Mouse (Mus musculus) inflammation-experienced regulatory T-cells, adult 6 months (primary cell): ENCODE measurements around the gene Lfng. TPM values are rescaled to one million over a fixed set of nuclear protein-coding genes. Genes with fewer than 3 reads are reported as not detected.

Experiments used
- ATAC-seq: one replicate; pipeline ENCODE4 v1.8.0; 2017
- polyA plus RNA-seq, 3 experiments: library from polyadenylated mRNA; unstranded; fragments of 100-300 nt; shearing (Covaris generic); gene quantifications; one replicate each; pipeline ENCODE4 v1.2.1; 2017

The Lfng gene
- polyA plus RNA-seq, 3 experiments from 2014 or later: 16.8 to 44.8 (median 23.1) TPM

DNA sequence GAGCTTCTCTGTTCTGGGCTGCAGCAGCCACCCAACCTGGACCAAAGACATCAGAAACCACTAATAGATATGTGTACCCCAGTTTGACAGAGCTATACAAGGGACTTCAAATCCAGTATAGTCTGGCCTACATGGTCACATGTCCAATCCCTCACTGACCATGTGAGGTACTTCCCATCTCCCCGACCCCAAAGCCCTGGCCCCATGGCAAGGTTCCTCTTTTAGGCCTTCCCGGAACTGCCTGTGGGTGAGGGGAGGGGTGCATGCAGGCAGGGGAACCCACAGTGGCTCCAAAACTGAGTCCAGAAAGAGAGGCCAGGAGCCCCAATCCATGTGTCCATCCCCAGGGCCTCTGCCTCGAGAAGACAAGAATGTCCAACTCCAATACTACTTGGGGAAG lies 35.0 kb downstream of the Lfng start:
- no peak for ATAC-seq

DNA sequence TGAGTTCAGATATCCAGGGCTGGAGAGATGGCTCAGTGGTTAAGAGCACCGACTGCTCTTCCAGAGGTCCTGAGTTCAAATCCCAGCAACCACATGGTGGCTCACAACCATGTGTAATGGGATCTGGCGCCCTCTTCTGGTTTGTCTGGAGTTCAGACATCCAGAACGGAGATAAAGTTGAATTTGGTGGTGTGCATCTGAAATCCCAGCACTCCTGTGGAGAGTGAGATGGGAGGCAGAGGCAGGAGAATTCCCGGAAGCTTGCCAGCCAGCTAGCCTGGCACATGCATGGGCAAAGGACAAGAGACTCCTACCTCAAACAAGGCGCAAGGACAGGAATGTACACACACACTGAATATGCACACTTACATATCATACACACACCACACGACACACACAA lies 37.1 kb downstream of the Lfng start:
- no peak for ATAC-seq

DNA sequence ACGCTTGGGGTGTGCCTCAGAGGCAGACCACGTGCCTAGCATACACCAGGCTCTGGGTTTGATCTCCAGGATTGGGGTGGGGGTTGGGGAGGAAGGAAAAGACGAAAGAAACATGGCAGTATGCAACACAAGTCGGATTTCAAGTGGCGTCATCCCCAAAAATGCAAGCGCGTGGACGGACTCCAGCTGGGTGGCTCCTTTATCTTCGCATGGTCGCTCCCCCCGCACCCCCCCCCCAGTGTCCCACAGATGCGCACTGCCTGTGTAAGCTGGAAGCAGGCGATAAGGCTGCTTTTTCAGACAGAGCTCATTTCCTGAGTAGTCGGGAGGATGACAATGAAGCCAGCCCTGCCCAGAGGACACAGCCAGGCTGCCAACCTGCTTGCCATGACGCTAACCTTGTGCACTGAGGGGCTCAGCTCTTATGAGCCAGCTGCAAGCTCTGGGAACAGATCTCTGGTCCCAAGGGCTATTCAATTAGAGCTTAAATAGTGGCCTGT lies 37.6 kb downstream of the Lfng start:
- no peak for ATAC-seq

DNA sequence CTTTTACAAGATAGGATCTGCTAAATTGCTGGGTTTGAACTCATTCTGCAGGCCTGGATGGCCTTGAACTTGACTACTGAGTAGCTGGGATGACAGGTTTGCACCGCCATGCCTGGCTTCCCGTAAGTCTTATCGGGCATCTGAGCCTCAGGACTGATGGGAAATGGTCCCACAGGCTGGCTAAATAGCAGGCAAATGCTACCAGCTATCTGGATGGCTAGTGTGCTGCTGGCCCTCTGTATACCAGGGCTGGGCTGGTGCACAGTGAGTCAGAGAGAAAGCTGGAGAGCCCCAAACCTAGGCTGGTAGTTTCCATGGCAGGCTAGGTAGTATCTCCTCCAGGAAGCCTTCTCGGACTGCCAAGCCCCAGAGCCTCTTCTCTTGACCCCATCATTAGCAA lies 38.3 kb downstream of the Lfng start:
- ATAC-seq: no peak

DNA sequence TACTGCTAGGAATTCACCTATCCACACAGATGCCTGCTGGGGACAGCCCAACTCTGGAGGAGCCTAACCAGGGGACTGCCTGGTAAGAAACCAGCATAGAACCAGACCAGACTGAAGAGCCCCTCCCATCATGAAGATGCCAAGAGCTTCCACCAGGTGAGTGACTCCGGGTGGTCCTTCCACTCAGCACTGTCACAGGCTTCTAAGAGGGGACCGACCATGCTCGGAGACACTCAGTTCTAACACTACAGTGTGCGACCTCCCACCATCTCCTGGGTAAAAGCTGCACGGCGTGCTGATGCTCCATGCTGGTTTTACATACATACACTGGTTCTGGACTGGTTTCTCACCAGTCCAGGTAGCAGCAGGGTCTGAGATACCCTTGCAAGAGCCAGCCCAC lies 39.1 kb downstream of the Lfng start:
- no peak for ATAC-seq

DNA sequence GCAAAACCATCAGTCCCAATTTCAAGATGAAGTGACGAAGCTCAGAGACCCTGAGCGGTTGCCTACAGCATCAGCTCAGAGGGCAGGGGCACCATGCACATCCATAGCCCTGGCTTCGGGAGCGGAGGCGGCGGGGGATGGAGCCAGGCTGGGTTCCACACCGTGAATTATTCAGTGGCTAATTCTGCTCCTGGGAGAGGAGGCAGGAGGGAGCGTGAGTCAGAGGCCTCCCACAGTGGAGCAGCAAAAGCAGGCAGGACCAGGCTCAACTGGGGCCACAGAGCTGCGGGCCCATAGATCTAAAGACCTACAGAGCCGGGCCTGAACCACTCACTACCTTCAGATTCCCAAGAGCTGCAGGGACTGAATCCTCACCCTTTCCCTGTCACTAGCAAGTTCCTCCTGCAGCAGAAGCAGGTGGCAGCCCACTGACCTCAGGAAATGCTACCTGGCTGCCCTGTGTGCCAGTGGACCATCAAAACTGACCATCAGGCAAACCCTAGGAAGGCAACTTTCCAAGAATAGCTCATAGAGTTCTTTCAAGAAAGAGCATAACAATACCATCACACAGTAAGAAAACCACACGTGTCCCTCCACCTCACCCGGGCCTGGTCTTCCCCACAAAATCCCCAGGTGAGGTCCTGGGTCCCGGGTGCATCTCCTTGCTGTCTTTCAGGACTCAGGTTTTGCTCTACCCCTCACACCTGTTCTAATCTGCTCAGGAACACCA lies 40.1 kb downstream of the Lfng start:
- no peak for ATAC-seq

DNA sequence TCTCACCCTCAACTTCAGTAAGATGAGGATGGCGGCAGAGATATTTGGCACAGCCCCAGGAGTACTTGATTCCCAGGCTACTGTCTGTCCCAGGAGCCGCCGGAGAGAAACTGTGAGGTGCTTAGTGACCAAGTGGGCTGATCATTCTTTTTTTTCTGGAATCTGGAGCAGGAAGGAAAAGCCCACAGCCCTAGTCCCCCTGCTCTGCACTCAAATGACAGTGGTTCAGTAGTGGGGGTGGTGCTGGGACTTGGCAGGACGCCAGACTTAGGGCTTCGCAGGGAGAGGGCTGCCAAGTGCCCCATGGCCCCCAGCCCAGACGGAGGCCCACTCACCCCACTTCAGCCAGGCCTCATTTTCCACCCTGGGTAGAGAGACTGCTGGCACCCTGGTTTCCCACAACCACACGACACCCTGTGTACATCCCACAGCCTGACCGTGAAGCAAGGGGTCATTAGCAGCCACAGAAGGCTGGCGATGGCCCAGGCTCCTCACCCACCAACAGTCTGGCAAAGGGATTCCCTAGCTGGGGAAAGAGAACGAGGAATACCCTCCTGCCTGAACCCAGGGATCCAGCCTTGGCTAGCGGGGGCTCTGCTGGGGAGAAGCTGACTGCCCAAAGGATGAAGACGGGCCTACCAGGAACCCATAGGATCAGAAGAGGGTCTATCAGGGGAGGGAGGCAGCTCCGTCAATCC lies 40.9 kb downstream of the Lfng start:
- ATAC-seq: no peak

DNA sequence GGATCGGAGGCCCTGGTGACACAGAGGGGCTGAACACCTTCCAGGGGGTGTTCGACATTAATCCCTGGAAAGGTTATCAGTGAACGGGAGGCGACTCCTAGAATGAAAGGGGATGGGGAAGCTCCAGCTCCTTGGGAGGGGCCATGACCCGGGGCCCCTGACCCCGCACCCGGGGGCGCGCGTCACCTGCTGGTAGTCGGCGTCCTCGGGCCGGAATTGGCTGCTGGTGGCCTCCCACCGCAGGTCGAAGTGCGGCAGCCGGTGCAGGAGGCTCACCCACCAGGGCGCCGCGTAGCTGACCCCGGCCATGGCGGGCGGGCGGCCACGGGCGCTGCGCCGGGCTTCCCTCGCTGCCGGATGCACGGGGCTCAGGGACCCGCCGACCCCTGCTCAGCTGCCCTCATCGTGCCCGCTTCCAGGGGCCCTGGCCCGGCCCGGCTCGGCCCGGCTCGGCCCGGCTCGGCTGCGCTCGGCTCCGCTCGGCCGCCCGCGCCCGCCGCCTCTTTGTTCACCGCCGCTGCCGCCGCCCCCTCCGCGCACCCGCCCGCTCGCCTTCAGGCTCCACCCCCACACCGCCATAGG lies 41.5 kb downstream of the Lfng start, which contains the start of gene Ttyh3:
Gene Ttyh3, minus strand, starts transcription at position 513 of the 582 bp plus-strand sequence.
- peak; percentile 9 for ATAC-seq

DNA sequence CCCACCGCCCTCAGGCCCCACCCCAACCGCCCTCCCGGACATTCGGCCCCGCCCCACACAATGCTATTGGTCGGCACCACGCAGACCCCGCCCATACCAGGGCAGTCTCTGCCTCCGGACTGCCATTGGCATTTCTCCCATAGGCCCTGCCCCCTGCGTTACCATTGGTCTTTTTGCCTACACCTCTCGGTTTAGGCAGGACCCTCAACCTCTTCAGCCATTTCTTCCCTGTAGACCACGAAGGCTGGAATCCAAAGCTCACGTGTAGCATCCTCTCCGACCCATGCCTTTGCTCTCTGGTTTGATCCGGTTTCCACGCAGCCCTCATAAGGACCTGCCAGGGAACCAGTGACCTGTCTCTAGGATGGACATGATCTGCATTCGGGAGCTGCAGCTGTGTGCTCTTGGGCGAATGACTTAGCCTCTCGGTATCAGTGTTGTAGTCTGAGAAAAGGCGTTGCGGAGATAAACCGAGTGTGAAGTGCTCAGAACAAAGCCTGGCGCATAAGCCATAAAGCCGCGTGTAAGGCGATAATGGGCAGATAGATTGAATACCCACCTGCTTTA lies 42.1 kb downstream of the Lfng start:
- peak; percentile 93 for ATAC-seq

DNA sequence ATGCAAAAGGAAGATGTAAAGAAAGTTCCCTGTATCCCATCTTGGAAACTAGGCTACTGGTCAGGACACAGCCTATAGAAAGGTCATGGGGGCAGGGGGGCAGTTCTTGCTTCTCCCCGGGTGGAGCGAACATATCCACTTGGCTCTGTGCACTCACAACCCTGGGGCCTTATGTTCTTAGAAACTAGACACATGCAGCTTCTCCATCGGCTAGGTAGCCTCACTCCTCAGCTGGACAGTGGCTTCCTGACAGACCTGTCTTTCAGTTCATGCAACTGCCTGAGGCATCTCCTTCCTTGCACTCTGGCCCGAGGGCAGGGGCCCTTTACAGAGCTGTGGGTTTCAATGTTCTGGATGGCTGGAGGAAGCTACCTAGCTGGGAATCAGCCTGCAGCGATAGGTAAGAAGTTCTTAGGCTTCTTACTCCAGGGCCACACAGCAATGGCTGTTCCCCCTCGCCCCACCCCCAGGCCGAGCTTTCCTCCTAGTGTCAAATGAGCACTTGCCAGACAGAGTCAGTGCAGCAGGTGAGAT lies 42.8 kb downstream of the Lfng start:
- no peak for ATAC-seq

DNA sequence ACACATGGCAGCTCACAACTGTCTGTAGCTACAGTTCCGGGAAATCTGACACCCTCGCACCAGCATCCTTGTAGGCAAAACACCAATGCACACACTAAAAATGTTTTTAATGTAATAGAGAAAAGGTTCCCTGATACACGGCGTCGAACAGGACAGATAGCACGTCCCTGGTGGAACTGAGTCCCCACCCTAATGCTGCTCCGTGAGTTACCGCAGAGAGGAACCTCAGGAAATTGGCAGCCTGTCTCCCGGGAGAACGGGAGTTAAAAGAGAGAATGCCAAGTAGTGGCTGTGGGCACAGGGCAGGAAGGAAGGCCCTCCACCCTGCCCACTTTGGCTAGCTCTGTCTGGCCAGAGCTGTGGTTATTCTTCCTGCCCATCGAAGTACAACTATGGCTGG lies 44.1 kb downstream of the Lfng start:
- no peak for ATAC-seq

DNA sequence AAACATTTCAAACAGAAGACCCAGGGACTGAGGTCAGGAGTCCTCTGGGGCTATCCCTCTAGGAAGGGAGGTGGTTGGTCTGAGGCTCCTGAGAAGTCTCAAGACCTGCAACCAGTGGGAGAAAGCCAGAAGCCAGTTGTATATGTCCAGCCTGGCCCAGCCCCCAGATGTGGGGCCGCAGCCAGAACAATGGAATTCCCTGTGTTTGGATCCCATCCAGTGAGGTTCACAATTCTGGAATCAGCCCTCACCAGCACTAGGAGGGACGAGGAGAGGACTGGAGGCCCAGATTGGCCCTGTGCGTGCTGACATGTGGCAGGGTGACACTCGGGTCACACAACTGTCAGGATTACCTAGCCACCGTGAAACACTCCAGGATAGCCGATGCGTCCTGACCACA lies 45.5 kb downstream of the Lfng start:
- no peak for ATAC-seq

DNA sequence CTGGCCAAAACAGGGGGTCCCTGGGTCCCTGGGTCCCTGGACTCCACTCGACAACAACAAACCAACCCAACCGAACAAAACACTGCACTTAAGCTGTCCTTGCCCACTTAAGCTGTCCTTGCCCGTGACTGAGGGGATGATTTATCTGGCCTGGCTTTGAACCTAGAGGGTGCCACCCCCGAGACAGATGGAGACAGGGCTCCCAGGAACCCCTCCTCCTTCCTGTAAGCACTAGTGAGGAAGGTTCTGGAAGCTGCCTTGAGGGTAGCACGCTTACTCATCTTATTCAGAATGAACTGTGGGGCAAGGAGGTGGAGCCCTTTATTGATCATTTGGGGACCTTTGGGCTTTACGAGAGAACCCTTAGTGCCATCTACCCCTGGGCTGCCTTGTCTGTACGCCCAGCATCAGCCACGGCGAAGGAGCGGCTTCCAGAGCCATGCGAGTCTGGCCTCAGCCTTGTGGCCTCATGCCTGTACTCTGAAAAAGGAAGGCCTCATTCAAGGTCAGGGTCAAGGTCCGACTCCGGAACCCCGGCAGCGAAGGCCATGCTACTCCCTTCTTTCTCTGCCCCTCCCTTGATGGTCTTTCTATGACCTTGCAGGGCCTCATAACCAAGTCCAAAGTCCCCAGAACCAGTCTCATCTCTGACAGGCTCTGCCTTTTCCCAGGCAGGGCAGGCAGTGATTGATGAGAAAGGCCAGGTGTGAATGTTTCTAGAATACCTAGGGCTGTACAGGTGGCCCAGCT lies 47.2 kb downstream of the Lfng start:
- no peak for ATAC-seq

DNA sequence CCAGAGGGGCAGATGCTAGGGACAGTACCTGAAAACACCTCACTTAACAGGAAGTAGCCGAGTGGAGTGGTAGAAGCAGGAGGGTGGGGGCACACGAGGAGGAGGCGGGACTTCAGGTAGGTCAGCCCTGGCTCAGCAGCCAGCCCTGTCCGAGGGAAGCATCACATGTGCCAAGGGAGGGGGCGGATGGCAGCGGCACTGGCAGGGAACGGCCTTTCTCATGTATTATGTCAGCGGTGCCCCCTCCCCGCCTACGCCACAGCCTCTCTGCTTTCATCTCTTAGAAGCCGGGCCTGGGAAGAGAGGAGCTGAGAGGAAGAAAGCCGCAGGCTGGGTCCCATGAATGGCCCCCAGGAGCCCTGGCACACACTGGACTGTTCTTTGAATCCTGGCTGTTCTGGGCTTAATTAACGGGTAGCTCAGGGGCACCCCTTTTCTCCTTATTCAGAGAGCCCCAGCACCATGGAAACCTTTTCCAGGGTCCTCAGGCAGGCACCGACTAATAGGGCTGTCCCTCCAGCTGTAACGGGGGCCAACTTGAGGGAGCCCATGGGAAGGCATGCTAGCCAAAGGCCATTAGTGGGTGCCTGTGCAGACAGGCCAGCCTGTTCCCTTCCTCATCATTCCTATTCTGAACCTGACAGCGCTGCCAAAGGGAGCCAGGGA lies 52.6 kb downstream of the Lfng start:
- peak; percentile 62 for ATAC-seq

DNA sequence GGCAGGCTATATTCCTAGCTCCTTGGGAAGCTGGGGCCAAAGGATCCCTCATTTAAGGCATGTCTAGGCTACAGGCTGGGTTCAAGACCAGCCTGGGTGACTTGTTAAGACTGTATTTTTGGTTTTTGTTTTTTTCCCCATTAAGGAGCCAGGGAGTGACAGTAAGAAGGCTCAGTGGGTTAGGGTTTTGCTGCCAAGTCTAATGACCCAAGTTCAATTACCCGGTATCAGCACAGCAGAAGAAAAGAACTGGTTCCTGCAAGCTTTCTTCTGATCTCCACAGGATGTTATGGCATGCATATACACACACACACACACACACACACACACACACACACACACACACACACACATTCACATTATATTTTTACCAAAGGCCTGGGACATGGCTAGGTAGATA lies 53.3 kb downstream of the Lfng start:
- no peak for ATAC-seq

DNA sequence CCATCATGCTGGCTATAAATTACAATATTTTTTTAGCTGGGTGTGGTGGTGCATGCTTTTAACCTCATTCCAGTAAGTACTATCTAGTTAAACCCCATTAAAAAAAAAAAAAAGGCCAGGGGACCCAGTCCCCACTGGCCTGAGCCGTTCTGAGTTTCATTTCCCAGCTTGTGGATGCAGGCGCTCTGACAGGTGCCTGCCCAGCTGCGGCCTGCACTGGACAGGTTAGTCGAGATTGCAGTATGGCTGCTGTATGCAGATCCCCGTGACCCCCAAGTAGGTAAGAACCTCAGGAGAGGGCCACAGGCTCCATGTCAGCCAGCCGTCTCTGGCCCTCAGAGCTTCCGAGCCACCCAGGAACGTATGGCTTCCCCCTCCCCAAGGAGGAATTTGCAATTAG lies 54.3 kb downstream of the Lfng start:
- ATAC-seq: no peak

DNA sequence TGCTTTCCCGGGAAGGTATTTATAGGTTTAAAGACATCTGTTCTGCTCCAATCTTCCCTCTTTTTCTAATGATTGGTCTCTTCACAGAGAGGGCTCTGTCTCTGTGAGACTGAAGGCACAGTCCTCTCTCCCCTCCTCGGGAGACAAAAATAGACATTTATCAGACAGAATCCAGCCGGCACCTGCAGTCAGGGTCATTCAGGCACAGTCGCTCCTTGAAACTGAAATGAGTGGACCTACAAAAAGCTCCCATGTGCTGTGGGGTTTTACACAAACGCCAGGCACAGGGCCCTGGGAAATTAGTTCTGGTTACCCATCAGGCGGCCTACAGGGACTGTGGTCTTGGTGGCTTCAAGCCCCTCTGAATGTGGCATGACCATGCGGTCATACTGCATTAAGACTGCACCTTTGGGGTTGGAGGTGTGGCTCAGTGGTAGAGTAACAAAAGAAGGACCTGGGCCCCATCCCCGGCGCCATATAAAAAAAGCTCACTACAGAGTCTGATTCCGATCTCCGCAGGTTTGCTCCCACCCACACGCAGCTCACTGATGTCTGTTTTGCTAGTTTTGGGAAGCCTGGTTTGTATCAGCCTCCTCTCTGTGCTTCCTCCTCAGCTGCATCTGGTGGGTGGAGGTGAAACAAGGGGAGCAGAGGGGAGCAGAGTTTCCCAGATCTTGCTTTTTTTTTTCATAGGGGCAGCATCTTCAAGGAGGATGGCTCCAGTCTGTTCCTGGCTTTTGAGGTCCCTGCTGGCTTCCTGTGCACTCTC lies 54.9 kb downstream of the Lfng start:
- ATAC-seq: no peak

DNA sequence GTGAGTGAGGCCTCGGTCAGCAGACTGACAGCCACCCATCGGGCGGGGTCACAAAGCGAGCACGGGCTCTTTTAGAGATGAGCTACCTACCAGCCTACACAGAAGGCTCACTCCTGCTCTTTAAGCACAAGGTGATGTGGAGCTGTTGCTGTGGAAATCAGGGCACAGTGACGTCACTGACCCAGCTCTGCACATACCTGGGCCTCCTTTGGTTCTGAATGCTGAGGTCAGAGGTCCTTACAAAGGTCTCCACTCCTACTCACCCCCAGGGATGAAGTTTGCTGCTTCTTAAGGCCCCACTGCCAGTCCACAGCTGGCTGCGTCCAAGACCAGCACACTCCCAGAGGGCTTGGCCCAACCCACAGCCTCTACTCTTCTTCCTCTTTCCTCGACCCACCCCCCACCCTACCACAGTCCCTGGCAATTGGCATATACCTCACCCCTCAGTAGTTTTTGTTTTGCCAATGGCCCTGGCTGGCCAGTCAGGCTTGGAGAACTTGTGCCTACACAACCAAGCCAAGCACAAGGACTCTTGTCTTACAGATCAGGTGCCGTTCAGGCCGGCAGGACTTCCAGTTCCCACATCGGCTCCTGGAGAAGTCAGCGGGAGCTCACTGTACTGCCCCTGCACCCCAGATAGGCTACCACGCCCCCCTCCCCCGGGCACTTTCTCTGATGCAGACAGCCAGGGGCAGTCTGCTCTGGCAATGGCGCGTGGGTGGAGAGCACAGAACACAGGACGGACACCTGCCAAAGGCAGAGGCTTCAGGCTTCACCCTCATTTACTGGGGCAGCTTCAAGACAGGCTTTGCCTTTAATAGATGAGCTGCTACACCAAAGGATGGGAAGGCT lies 55.8 kb downstream of the Lfng start:
- ATAC-seq: peak; percentile 33

DNA sequence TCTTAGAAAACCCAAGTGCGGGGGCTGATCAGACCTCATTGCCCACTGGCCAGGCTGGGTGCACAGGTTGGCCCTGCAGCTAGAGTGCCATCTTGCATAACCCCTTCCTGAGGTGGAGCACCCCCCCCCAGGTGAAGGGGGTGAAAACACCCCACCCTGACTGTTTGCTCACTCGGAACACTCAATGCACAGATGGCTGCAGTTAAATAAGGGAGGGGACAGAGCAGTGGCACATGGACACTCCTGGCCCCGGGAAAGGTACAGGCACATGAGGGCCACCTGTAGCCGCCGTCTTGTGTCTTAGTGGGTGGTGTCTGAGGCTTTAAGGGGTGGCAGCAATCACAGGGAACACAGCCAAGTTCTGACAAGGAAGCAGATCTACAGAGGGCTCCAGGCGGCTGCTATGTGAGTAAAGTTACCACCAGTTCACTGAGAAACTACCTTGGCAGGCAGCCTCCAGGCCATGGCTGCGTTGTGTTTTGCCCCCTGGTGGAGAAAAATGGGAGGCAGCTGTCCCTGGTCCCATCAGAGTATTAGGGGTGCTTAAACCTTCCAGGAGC lies 56.6 kb downstream of the Lfng start:
- ATAC-seq: peak; percentile 64
